Mouse (Mus musculus): Measurements from ENCODE around the gene 1700013F07Rik.
"Not testable (repeated sequence)": the region's sequence is repeated elsewhere in the genome, so short reads cannot be mapped to it uniquely, and the experiment has no call there.

Gene 1700013F07Rik

DNA sequence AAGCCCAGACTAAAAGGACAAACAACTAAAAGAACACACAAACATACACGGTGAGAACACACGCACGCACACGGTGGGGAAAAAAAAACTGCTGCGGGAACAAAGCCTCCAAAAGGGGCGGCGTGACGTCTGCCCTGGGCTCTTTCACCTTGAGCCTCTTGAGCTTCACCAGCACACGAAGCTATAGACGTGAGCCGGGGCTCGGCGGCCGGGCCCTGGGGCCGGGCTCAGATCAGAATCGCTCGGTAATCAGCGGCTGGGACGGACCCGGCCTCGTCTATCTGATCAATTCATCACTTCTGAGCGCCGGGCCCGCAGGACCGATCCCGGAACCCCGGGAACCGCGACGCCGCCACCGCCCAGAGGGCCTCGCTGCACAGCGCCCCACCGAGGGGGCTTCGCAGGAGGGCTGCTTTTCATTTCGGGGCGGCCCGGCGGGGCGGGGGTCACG, 20.2 kb downstream of the 1700013F07Rik start:
- no peak for DNase-seq (ENCODE audit: low read depth, low spot score)

DNA sequence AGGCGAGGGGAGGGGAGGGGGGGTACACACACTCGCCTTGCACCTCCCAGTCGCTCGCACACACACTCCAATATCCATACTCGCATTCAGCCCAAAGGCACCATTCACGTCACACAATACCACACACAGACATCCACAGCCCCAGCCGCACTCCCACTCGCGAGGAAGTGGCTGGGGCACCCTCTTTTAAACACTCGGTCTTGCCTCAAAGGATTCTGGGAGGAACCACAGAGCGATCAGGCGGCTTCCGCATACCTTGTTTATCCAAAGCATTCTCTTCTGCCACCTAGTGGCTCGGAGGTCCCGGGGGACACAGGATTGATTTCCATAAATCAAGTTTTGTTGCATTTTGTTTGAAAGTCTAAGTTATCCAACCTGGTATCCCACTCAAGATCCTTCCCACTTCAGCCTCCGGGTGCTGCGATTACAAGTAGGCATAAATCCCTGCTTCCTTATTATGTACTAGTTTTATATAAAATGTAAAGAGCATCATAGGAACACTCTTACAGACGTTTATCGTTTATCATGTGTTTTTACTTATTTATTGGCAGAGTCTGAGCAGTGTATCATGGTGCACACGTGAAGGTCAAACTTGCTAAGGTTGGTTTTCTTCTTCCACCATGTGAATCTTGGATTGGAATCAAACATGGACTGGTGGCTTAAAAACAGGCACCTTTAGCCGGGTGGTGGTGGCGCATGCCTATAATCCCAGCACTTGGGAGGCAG, 20.8 kb downstream of the 1700013F07Rik start:
- DNase-seq (ENCODE audit: low read depth, low spot score), result peak; percentile 87

DNA sequence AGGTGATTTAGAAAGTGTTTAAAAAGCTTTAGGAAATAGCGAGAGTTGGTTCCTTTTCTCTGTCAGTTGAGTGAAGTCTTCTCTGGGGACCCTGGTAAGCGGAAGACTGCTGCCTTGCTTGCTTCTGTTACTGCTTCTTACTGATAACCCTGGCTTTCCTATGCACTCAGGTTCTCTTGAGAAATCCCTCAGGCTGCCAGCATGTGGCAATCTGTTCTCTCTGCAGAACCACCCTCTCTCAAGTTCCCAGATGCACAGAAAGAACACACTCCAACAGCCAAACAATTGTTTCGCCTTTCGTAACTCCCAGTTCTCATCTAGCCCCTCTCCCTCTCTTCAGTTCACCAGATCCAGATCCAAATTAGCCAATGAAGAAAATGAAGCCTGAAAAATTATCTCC, 23.9 kb downstream of the 1700013F07Rik start:
- no peak for DNase-seq (ENCODE audit: low read depth, low spot score)

DNA sequence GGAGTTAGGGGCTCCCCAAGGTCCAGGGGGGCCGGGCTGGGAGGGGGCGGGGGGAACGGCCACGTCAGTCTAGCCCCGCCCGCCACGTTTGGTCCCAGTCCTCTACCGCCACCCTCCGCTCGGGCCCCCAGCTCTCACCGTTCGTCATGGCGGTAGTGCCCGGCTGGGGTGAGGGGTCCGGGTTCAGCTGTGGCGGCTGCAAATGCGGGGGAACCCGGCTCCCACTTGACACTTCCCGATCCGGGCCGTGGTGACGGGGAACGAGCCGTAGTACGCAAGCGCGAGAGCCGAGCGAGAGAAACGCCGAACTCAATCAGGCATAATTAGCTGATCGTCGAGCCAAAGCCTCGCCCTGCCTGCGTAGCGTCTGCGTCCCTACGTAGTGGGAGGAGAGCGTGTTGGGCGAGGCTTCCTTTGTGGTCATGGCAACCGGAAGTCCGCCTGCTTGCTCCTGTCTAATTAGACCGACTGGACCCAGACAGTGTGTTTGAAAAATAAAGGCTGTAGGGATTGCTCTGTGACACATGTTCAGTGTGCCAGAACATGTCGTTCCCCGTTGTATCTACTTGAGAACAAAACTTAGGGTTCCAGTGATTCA, 28.3 kb downstream of the 1700013F07Rik start, which contains the start of gene Tmem167b:
Tmem167b (minus strand) TSS at position 334 of the 598 bp plus-strand sequence.
- peak; percentile 96 for DNase-seq (ENCODE audit: low read depth, low spot score)

DNA sequence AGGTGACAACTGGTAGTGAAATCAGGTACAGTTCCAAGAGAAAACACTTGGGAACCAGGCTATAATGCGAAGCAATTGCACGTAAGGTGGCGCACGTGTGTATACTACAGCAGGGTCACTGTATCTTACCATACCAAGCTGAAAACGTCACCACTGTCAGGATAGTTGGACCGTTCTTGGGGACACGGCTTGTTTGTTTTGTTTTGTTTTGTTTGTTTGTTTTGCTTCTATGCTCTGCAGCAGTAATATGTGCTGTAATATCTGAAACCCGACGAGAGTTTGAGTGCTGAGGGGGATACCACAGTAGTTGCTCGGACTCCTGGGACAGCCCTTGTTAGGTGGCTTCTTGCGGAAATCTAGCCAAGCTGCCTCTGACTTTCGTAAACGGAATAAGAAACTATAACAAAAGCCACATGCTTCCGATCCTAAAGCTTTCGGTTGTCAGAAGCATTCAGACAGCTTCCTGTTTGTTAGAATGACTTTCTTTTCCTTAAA, 28.9 kb downstream of the 1700013F07Rik start:
- no peak for DNase-seq (ENCODE audit: low read depth, low spot score)

DNA sequence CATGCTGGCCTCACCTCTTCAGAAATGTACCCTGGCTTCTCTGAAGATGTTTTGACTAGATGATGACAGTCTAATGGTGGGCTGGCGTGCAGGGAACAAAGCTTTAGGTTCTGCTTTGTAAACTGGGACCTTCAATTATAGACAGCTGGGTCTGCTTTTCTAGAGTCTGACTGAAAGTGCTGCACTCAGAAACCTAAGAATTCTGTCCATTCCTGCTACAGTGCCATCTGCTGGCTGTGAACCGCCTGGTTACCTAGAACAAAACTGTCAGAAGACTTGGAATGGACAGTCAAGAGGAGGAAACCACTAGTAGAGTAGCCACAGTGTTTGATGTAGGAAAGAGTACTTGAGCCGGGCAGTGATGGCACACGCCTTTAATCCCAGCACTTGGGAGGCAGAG, 29.4 kb downstream of the 1700013F07Rik start:
- peak; percentile 72 for DNase-seq (ENCODE audit: low read depth, low spot score)

DNA sequence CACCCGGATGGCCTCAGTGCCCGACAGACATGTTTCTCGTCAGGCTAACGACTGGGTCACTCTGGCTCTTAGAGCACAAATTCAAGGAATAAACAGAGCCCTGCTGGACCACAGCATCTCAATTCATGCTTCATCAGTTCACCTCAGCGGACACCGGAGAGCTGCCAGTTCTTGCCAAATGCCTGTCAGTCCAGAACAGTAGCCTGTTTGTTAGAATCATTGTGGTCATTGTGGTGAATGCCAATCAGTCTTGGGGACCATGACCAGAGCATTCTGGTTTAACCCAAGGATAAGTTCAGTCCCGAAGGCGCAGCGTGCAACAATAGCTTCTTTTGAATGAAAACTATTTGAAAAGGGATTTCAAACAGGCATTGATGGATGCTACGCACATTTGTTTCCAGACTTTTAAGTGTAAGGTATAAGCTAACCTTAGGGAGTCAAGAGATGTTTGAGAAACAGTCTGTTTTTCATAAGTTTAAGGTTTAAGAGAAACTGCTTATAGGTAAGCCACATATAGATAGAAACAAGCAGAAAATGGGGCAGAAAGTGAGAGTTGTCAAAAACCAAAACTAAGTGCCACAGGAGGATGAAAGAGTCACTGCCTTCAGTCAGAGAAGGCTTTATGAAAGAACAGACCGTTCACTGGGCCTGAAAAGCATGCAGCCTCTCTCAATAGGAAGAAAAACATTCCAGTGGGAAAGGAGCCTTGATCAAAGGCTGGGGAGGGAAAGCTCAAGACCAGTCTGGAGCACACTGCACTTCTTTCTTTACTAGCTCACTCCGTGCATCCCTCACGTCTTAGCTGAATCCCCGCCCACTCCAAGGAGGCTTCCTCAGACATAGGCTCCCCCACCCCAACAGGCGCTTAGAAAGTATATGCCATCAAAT, 34.3 kb downstream of the 1700013F07Rik start:
- DNase-seq (ENCODE audit: low read depth, low spot score), result no peak

DNA sequence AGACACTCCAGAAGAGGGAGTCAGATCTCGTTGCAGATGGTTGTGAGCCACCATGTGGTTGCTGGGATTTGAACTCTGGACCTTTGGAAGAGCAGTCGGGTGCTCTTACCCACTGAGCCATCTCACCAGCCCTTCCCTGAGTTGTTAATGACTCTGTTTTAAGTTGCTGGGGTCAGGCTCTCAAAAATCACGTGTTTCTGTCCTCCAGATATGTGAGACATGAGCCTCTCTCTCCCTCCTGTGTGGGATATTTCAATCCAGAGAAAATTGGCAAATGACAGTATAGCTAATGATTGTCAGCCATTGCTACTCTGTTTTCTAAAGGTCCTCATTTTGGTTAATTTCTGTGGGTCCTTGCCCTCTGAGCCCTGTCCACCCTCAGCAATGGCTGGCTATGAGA, 35.7 kb downstream of the 1700013F07Rik start:
- DNase-seq (ENCODE audit: low read depth, low spot score), result not testable (repeated sequence)

DNA sequence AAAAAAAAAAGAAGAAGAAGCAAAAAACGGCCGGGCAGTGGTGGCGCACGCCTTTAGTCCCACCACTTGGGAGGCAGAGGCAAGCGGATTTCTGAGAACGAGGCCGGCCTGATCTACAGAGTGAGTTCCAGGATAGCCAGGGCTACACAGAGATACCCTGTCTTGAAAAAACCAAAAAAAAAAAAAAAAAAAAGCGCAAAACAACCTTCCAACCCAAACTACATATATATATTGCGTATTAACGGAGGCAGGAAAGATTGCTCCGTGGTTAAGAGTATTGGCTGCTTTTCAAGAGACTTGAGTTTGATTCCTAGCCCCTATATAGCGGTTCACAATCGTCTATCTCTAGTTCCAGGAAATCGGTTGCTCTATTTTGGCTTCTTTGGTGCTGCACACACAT, 36.9 kb downstream of the 1700013F07Rik start:
- DNase-seq (ENCODE audit: low read depth, low spot score), result no peak

DNA sequence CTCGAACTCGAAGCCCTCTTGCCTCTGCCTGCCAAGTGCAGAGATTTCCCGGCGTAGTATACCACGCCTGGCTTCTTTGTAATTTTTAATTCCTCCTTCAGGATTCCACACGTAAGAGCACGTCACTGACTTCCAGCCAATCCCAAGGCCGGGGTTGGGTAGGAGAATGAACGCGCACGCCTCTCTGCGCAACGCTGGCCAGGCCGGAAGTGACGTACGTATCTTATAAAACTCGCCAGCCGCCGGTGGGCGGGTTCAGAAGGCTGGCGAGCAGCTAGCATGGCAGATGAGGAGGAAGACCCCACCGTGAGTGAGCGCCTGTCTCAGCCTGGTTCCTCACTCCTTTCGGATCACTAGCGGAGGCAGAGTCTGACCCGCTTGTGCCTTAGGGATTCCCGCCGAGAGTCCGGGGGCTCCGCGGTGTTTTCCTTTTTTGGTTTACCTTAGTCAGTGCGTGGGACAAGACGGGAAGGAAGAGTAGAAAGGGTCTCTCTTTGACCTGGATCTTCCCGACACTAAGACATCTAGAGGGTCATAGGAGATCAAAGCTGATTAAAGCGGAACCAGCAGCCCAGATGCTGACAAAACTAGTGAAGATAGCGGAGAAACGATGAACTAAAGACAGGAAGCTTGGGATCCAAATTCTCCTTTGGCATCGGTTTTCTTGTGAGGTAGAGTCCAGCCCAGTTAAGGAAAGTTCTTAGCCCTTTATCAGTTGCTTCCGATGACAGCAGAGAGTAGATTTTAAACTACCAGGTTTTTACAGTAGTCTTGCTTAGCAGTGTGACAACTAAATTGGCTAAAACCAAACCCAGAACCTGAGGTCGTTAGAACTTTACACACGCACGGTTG, 37.7 kb downstream of the 1700013F07Rik start, which contains the start of gene Taf13:
Taf13 (plus strand) TSS at position 256 of the 852 bp plus-strand sequence.
- DNase-seq (ENCODE audit: low read depth, low spot score), result peak; percentile 94

DNA sequence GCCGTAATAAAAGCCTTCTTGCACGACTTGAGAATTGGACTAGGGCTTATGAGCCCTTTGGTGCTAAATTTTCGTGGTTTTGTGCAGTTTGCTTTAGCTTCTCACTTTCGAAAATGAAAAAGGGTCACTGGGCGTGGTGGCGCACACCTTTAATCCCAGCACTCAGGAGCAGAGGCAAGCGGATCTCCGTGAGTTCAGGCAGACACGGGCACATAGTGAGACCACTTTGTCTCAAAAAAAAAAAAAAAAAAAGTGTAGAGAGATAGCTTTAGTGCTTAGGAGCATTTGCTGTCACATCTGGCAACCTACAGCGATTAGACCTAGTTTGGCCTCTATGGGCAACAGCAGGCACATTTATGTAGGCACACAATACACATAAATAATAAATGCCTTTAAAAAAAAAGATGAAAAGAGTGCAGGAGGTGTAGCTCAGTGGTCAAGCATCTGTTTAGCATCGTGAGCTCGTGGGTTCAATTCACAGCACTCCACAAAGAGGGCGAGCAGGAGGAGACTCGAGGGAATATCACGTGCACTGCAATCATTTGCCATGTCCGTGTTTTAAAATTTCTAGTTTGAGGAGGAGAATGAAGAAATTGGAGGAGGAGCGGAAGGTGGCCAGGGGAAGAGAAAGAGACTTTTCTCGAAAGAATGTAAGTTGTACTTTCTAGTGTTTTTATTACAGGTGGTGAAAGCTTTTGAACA, 38.5 kb downstream of the 1700013F07Rik start:
- DNase-seq (ENCODE audit: low read depth, low spot score), result no peak

DNA sequence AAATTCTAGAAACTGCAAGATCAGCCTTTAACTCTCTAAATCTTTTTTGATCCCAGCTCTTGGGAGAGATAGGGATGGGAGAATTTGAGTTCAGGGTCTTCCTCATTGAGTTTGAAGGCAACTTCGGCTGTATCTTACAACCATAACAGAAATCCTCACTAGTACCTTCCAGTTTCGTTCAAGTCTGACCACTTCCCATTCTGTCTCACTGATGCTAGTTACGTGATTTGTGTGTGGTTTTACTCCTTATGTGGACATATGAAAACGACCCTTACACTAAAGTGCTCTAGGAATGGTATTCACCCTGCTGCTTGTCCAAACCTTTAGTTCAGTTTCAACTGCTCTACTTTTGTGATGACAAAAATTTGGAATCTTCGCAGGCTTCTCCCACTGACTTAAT, 40.1 kb downstream of the 1700013F07Rik start:
- no peak for DNase-seq (ENCODE audit: low read depth, low spot score)

DNA sequence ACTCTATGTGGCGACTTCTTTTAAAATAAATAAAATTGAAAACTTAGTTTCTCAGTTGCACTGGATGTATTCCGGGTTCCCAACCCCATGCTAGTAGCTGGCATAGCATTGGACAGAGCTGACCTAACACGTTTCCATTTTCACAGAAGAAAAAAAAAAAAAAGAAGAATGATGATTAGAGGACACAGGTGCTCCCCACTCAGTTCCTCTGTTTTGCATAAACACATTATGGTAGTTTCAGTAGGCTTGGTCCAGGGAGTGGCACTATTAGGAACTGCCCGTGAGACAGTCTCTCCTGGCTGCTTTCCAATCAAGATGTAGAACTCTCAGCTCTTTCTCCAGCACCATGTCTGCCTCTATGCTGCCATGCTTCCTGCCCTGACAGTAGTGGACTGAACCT, 50.6 kb downstream of the 1700013F07Rik start:
- DNase-seq (ENCODE audit: low read depth, low spot score), result no peak

DNA sequence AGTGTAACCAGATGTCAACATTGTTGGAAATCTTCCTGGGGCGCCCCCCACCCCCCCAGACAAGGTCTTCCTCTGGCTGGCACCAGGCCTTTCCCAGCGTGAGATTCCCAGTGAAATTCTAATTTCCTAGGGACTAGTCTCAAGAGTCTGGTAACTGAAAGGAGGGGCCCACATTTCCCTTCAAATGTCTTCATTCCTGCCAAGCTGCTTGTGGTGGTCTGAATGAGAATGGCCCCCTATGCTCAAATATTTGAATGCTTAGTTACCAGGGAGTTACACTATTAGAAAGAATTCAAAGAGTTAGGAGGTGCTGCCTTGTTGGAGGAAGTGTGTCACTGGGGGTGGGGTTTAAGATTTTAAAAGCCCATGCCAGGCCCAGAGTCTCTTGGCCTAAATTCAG, 54.5 kb downstream of the 1700013F07Rik start:
- no peak for DNase-seq (ENCODE audit: low read depth, low spot score)

DNA sequence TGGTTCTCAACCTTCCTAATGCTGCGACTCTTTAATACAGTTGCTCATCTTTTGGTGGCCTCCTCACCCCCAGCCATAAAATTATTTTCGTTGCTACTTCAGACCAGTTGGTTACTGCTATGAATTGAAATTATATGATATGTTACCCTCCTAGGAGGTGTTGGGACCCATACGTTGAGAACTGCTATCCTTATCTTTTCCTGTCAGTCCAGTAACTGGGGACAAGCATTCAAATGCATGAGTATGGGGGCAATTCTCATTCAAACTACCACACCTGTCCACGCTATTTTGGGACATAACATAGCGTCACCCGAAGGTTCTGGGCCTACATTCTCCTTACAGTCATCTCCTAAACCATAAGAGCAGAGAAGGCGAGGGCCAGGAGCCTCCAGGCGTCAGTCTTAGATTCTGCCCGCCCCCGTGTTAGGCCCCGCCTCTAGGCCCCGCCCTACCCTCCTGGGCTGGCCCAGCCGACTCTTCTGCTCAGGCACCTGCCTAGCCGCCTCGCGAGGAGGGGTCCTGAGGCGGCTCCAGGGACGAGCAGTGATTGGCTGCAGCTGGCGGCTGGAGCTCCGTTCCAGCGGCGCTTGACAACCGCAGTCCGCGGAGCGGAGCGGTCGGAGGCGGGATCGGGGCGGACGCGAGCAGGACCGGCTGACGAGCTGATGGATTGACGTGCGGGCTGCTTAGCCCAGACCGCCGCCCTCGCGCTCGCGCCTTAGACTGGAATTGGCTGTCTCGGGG, 57.0 kb downstream of the 1700013F07Rik start, which contains the start of gene Wdr47:
Wdr47 (plus strand) TSS at position 494 of the 744 bp plus-strand sequence.
- DNase-seq (ENCODE audit: low read depth, low spot score), result peak; percentile 92

DNA sequence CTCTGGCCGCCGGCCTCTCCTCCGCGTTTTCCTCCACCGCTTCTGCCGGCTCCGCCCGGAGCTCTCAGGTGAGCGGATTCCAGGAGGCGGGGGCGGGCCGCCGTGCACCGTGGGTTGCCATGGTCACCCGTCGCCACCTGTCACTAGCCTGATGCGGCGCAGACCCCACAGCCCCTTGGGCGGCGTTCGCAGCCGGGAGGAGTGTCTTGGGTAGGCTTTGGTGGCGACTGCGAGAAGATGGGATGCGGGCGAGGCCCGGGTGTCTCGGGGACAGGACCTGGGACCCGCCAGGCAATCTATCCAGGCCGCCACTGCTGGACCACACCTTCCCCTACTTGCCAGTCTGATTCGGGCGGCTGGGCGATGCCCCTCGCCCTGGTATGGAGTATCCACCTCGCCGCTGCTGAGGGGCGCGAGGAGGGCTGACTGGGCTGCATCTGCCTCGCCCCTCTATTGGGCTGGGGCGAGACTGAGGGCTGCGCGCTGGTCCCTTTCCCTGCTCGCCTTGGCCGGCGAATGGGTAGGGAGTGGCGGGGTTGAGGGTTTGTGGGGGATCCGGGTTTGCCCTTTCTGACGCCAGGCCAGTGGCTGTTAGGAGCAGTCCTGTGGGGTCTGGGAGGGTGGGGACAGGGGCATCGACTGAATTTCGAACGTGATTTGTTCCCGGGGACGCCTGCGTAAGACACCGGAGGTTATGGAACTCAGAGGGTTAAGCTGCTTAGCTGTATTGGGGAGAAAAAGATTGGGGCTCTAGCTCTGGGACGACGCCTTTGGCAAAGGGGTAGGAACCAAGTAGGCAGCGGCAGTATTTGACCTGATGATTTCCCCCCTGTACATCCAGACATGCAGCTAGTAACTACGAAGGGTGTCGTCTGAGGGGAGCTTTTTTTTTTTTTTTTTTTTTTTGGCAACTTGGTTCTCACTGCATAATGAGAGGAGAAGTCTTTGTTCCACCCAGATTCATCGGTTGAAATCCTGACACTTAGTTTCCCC, 57.9 kb downstream of the 1700013F07Rik start:
- DNase-seq (ENCODE audit: low read depth, low spot score), result no peak

All from embryo, embryonic 11.5 days (tissue).